Mouse (Mus musculus): ENCODE measurements at regions not wholly inside any gene's neighbourhood (a gene's known extent, or its start where the extent isn't known, plus 50 kb on each side); places are given as distances from the start of the nearest gene placed in this dataset.
"Not testable (repeated sequence)": the region's sequence is repeated elsewhere in the genome, so short reads cannot be mapped to it uniquely, and the experiment has no call there.

DNA sequence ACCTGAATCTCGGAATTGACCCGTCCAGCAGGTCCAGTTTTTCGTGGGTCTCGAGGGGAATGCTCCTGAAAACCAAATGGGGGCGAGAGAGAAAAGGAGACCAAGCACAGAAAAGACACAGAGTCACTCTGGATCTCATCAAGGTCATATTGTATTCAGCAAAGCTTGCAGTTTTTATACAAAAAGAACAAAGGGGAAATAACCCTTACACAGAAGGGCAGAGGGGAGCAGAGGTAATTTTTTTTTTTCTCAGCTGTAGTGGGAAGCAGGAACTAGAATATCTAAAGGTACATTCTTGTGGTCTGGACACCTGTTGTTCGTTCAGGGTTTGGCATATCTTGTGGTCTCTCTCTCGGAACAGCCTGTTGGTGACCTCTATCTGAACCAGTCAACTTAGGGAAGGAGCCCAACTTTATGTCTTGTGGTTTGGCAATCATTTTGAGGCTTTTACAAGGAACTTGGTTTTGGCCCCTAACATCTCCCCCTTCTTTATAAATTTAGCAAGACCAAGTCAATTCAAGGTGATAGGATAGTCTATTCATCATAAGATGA is 1645.9 kb upstream of the Cdh9 start:
- no peak for DNase-seq (ENCODE audit: low spot score in 2 of 2)

DNA sequence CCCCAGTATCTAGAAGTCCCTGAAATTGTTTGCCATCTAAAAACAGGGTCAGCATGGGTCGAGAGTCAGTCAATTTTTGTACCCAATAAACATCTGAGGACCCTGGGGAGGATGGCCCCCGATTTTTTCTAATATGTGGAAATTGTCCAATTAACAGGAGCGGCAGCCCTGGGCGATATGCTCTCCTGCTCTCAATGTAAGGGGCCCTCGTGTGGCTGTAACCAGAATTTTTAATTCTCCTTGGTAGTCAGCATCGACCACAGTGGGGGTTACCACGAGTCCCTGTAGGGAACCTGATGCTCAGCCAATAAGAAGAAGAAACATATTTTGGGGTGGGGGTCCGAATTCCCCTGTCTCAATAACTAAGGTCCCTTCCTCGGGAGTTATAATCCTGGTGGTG is 1639.9 kb upstream of the Cdh9 start:
- not testable (repeated sequence) for DNase-seq (ENCODE audit: low spot score in 2 of 2)

DNA sequence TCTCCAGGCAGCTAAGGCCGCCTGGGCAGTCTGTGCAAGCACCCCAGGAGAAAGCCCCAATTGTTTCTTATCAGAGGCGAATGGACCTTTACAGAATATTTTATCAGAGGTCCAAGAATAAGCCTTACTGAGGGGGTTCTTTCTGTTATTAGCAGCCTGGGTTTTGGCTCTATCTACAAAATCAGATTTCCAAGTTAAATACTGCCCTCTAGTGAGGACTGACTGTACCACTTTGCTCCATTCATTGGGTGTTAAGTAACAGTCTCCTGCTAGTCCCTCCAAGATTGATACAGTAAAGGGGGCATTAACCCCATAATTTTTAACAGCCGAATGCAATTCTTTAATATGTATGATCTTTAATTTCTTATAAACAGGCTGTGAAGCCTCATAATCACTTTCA is 1638.8 kb upstream of the Cdh9 start:
- not testable (repeated sequence) for DNase-seq (ENCODE audit: low spot score in 2 of 2)

DNA sequence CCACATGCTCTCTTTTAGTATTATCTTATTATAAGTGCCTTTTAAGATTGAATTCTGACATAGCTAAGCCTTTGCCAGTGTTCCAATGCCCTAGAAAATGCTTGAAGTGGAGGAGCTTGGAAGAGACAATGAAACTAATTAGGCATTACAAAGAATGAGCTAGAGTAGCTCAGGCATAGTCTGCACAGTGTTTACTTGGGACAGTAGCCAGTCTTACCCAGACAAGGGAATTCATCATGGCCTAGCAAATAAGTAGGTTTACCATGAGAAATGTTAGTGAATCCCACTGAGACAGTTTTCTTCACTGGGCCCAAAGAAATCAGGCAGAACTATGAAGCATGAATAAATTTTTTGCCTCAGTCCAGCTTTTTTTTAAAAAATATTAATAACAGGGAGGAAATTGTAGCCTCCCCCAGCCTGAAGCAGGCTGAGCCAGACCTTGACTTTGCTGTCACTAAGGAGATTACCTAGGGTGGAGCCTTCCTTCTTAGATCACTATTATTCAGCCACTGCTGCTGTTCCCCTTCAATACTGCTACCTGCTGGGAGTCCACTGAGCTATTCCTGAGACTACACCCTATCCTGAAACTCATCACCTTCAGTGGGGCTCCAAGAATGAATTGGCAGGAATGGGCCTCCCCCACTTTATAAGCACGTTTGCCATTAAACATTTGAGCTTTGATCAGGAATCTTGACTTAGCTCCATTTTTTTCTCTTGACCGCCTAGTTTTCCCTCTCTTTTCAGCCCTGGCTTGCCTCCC is 1636.8 kb upstream of the Cdh9 start:
- DNase-seq (ENCODE audit: low spot score in 2 of 2): no peak

DNA sequence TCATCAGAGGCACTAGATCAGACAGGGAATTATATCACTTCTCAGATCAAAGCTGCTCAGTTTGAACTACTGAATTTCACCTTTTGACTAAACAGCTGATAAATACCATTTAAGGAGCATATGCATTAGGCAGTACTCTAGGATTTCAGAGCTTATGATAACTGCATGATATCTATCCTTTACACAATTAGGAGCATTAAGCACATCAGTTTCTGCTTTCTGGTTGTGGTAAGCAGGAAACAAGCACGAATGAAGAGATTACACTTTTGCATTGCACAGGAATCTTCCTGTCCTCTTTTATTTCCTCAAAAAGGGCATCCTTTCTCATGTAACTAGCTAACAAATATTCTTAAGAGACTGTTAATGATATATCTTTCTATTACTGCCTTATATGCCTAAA is 1631.2 kb upstream of the Cdh9 start:
- no peak for DNase-seq (ENCODE audit: low spot score in 2 of 2)

DNA sequence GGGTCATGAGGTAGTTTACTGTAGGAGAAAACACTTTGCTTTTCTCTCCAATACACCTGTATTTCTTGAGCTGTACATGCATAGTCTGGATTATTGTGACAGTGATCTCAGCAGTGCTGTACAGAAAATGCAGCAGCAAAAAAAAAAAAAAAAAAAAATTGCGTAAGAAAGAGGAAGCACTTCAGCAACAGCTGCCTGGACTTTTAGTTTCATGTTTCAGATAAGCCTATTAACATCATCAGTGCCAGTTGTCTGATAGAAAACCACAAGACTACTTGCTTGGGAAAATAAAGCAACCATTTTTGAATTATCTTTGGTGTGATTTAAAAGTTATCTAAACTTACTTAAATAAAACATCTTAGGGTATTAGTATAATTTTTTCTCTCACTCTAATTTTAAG is 1626.4 kb upstream of the Cdh9 start:
- no peak for DNase-seq (ENCODE audit: low spot score in 2 of 2)

DNA sequence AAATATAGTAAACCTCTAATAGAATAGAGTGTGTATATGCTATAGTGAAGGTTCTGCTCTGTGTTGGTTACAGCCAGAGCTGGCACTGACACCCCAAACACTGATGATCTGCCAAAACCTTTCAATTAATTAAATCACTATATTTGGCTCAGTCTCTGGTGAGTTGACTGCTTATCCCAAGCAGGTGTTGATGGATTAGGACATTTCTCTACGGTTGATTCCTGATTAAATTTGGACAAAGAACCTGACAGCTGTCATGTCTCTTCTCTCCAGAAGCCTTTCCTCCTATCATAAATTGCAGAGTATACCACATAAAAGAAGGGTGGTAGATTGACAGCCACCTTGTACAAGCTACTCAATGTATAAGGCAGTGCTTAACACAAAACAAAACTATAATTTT is 1608.4 kb upstream of the Cdh9 start:
- peak; percentile 23 to 40 for DNase-seq (ENCODE audit: low spot score in 2 of 2)

DNA sequence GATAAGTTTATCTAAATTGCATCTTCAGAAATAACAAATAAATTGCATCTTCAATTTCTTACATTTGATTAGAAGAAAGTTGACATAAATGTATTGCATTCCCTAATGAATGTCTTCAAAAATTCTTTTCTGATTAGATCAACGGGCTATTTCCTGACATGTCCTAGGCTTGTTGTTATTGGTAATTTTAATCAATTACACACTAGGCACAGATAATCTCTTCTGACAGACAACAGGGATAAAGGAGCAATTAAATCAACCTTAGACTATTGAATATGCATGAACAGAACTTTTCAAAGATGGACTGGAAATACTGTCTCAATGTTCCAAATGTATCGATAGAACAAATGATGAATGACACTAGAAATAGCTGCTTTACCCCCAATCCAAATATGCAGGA is 1579.8 kb upstream of the Cdh9 start:
- no peak for DNase-seq (ENCODE audit: low spot score in 2 of 2)

DNA sequence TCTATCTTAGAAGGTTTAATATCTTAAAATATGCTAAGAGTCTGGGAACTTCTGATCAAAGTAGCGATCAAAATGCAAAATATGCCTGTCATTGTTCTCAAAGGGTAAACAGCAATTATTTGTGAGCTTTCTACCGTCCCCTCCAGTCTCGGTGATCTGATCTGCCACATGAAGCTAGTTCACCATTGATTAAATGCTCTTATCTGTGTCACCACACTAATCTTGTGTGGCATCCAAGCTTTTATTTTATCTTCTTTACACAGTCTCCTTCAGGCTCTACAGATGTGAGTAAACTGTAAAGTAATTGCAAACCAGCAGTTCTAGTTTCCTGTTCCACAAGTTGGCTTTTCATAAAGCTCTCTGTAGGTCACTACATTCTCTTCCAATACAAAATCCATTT is 1573.1 kb upstream of the Cdh9 start:
- no peak for DNase-seq (ENCODE audit: low spot score in 2 of 2)

DNA sequence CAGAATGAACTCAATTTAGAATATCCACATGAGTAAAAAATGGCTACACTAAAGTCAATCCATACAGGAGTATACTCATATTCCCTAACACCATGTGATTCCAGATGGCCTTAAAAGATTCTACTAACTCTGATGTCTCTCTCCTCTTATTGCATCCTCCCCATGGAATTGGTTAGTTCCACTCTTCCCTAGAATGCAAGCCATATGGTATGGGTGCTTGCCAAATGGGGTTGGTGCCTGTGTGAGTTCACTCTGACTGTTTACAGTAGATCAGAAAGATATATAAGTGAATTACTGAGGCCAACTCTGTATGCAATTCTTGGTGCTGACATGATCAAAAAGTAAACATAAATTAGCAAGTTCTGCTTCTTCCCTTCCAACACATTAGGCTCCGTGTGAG is 1558.2 kb upstream of the Cdh9 start:
- DNase-seq (ENCODE audit: low spot score in 2 of 2): no peak

DNA sequence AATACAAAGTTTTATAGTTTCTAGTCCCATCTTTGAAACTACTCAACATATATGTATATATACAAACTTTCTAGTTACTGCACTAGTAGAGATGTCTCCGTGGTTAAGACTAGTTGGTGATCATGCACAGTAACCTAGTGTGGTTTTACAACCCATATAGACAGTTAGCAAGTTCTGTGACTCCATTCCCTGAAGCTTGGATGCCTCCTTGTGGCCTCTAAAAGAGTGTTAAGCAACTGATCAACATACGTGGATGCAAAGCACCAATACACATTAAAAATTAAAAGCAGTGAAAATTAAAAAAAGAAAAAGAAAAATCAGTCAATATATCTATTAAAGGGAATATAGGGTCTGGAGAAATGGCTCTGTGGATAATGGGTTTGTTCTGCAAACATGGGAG is 1508.3 kb upstream of the Cdh9 start:
- peak in 1 of 2 experiments; percentile 4 for DNase-seq (ENCODE audit: low spot score in 2 of 2)

DNA sequence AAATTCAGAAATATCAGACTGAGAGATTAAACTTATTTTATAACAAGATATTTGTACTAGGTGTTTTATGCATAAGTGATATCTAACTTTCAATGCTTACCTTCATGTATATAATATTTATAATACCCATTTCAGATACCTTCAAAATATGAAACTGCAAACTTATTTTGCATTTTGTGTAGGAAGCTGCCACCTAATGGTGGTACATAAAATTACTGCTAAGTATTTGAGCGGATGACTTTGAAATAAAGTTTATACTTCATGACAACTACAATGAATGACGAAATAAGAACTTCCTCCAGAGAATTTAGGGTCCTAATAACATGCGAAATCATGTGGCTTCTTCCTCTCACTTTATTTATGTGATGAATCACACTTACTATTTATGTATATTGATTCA is 1498.6 kb upstream of the Cdh9 start:
- DNase-seq (ENCODE audit: low spot score in 2 of 2): no peak

DNA sequence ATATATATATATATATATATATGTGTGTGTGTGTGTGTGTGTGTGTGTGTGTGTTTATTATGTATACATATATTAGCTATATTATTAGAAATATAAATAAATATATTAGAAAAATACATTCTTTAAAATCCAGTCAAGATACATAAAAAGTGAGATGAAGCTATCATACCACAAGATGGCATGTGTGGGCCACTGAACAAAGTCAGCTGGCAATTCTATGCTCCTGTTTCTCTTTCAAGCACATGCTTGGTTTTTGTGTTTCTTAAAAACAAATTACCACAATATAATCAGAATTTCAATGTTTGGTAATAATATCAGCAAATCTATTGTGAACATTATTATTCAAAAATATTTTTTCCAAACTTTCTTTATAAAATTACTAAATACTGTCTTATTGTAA is 1490.2 kb upstream of the Cdh9 start:
- no peak for DNase-seq (ENCODE audit: low spot score in 2 of 2)
